Mouse (Mus musculus): ENCODE measurements at regions not wholly inside any gene's neighbourhood (a gene's known extent, or its start where the extent isn't known, plus 50 kb on each side); places are given as distances from the start of the nearest gene placed in this dataset.

GRCm38 (mm10) chr9:82712769-82713733, 116.3 kb upstream of the Irak1bp1 start:
- TF ChIP-seq POLR2A (IDR thresholded peaks at IDR 0.05; ENCODE audit: insufficient read depth, low read depth, low read length), result no peak
- TF ChIP-seq CTCF (IDR thresholded peaks at IDR 0.05), result no peak
